Mouse (Mus musculus) bone marrow, adult 2 months (tissue): Measurements from ENCODE around the gene 1700025G04Rik. TPM values are rescaled to one million over a fixed set of nuclear protein-coding genes. Genes with fewer than 3 reads are reported as not detected.

Experiments
- H3K27ac ChIP-seq: fragments of 200-500 bp; 2 replicates; pipeline ENCODE4 v1.5.1; 2012; ENCODE audit warnings: low read depth, mild to moderate bottlenecking, control low read depth, inconsistent platforms, low read length; ENCODE audit not compliant: control insufficient read depth, poor library complexity, insufficient read depth
- H3K4me1 ChIP-seq: fragments of 200-500 bp; 2 replicates; pipeline ENCODE4 v1.6.1; 2011; ENCODE audit warnings: low read length; ENCODE audit not compliant: control insufficient read depth, insufficient read depth
- H3K4me3 ChIP-seq: fragments of 200-500 bp; replicated peaks from 2 replicates; pipeline ENCODE3; 2011; ENCODE audit warnings: mild to moderate bottlenecking, low read depth, low read length, control low read depth; ENCODE audit not compliant: control insufficient read depth
- CTCF ChIP-seq: fragments of 200-500 bp; IDR thresholded peaks from 2 replicates; pipeline ENCODE4 v1.5.1; 2011; ENCODE audit warnings: low read length, control low read depth; ENCODE audit not compliant: control insufficient read depth, insufficient read depth
- POLR2A ChIP-seq: fragments of 200-500 bp; IDR thresholded peaks from 2 replicates; pipeline ENCODE4 v1.6.1; 2011; ENCODE audit warnings: low read depth, mild to moderate bottlenecking, control low read depth, low read length, borderline replicate concordance; ENCODE audit not compliant: control insufficient read depth
- WGBS: fragments of 180-500 bp; shearing (Covaris S2); methylation state at CpG from one replicate; pipeline ENCODE4 v1.1.7; 2018; 5-methylcytosine and 5-hydroxymethylcytosine counted together
- polyA plus RNA-seq: library from polyadenylated mRNA; stranded (reverse); fragments of >200 nt; gene quantifications from 2 replicates; pipeline ENCODE4 v1.2.4, GENCODE M21; 2011; ENCODE audit warnings: low replicate concordance; ENCODE audit not compliant: missing spikeins, insufficient read depth, insufficient read length

Gene 1700025G04Rik
- polyA plus RNA-seq, 1 experiment = 0.92 TPM

DNA sequence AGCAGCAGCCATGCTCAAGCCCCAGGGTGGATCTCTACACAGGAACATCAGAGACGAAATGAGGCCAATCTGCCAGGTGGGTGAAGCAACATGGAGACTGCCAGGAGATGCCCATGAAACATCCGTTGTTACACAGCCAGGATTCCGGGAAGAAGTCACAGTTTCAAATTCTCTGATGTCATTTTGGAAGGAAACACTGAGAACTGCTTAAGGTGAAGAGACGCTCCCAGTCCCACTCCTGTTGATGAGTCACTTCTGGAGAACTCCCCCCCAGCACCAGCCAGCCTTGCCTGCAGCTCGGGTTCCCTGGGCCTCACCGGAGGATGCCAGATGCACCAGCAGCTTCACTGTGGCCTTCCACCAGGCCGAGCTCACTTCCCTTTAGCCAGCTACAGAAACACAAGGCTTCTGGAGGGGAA is 90.5 kb downstream of the 1700025G04Rik start:
- no peak overlapping the region for H3K4me3 ChIP-seq
- WGBS = 30% methylated on average over 7 of the region's 7 CpGs
- TF ChIP-seq POLR2A (no peak), CTCF (no peak)
- no peaks in the 10 kb centered on the region; the same call in 1 of the 2 replicates for H3K4me1 ChIP-seq
- H3K27ac ChIP-seq = no peak overlapping the region

DNA sequence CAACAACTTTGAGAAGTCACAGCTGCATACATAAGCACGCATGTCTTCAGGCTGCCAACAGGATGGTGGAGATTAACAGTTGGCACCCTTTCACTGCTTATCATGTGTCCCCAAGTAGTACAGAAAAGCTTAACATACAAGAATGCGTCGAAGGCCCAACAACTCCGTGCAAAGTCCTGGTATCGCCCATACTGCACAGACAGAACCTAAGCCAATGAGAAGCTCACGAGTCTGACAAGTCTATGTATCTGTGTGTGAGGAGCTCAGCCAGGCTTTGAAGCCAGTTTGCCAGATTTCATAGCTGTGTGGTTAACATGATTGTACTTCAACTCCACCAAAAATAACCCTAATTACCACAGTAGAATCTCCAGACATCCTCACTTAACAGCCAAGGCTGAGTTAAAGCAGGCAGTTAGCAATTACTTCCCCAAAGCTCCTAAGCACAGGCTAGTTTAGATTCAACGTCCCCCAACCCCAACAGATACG is 91.2 kb downstream of the 1700025G04Rik start:
- Histone ChIP-seq H3K27ac (no peak overlapping the region), H3K4me3 (no peak overlapping the region), H3K4me1 (no peaks in the 10 kb centered on the region; the same call in 1 of the 2 replicates)
- TF ChIP-seq CTCF (no peak), POLR2A (no peak)
- WGBS = 46% methylated on average over 8 of the region's 8 CpGs

DNA sequence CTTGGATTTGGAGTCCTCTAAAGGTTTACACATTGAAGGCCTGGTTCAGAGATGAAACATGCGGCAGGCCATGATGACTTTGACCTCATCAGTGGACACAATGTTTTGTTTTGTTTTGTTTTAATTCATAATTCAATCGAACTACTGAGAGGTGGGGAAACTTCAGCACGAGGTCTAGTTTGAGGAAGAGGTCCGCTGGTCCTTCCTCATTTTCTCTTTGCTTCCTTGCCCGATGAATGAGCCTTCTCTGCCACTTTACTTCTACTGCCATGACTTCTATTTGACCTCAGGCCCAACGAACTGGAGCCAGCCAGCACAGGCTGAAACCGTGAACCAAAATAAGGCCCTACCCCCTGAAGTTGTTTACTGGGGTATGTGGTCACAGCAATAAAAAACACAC is 92.3 kb downstream of the 1700025G04Rik start:
- 21% methylated on average over 7 of the region's 7 CpGs for WGBS
- no peaks in the 10 kb centered on the region; the same call in 1 of the 2 replicates for H3K4me1 ChIP-seq
- TF ChIP-seq CTCF (no peak), POLR2A (no peak)
- H3K27ac ChIP-seq = no peak overlapping the region
- H3K4me3 ChIP-seq = no peak overlapping the region

DNA sequence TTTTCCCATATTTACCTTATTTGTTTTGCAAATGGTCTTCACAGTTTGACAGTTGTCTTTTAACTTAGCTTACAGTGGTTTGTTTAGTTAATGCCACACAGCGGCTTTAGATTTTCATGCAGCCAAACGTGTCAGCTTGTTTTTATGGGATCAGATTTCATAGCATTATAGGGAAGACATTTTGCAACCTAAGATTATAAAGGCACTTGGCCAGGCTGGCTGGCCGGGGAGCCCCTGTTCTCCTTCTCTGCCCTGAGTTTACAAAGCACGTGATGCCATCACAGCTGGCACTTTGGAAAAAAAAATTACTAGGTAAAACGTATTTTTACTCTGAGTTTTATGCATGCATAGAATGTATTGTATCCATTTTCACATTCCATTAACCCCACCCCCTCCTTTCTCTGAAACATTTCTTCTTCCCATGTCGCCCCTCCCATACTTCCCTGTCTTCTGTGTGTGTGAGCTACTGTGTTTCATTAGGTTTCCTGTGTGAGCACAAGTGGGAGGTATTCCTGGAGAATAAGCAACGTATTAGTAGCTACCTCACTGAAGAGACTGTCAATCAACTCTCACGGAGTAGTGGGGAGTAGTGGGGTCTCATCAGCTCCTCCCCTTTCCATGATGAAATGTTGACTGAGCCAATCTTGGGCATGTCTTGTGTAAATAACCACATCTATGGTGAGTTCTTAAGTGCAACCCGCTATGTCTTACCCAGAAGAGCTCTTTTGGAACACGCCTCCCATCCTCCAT is 93.8 kb downstream of the 1700025G04Rik start:
- TF ChIP-seq POLR2A (no peak), CTCF (no peak)
- Histone ChIP-seq H3K4me1 (no peaks in the 10 kb centered on the region; the same call in 1 of the 2 replicates), H3K27ac (no peak overlapping the region), H3K4me3 (no peak overlapping the region)
- WGBS = 68% methylated on average over 10 of the region's 10 CpGs

DNA sequence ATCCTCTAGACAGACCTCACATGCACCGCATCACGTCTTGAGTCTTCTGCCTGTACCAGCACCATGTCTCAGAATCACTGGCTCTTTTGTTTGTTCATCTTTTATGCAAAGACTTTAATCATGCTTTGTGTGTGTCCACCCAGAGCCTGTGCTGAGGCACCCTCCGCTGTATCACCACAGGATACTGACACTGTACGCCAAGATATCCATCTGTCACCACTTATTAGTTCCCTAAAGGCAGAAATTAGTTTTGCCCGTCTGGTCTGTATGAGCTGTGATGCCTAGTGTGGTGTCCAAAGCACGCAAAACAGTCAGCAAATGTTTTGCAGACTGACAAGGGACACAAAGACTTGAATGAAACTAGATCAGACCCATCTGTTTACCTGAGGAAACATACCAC is 95.7 kb downstream of the 1700025G04Rik start:
- Histone ChIP-seq H3K4me1 (no peaks in the 10 kb centered on the region; the same call in 1 of the 2 replicates), H3K4me3 (no peak overlapping the region), H3K27ac (no peak overlapping the region)
- WGBS = 75% methylated on average over 6 of the region's 6 CpGs
- TF ChIP-seq POLR2A (no peak), CTCF (no peak)

DNA sequence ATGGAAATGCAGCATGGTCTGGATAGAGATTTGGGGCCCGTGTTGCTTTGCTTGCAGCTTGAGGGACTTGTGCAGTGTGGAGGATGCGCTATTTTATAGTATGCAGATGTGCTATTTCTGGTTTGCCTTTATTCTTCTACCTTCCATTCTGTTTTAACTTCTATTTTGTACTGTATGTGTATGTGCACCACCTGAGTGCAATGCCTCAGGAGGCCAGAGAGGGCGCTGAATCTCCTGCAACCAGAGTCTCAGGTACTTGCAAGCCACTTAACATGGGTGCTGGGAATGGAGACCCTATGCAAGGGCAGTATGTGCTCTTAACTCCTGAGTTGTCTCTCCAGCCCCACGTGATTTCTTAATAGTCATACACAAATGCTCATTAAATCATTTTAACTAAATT is 98.4 kb downstream of the 1700025G04Rik start:
- 83% methylated on average over 4 of the region's 4 CpGs for WGBS
- Histone ChIP-seq H3K4me3 (no peak overlapping the region), H3K4me1 (no peaks in the 10 kb centered on the region), H3K27ac (no peak overlapping the region)
- TF ChIP-seq CTCF (peak; percentile 6; the same call in 1 of the 2 replicates), POLR2A (no peak)

DNA sequence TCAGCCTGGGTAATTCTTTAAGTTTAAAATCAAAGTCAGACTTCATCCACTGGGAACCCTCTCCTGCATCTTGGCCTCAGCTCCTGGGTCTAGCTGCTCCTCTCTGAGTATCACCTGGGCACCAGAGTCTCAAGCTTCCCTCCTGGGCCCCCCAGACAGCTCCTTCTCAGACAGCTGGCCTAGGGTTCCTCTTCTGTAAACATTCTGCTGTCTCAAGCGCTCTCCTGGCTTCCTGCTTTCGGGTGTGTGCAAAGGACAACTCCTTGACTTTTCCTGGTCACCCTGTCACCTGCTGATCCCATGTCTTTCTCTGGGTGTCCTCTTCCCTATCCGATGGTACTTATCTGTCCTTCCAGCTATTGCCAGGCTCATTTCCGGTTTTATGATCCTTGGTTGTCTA is 99.3 kb downstream of the 1700025G04Rik start:
- Histone ChIP-seq H3K4me3 (no peak overlapping the region), H3K27ac (no peak overlapping the region), H3K4me1 (no peaks in the 10 kb centered on the region; the same call in 1 of the 2 replicates)
- no peak for TF ChIP-seq CTCF
- WGBS = 78% methylated on average over 4 of the region's 4 CpGs

DNA sequence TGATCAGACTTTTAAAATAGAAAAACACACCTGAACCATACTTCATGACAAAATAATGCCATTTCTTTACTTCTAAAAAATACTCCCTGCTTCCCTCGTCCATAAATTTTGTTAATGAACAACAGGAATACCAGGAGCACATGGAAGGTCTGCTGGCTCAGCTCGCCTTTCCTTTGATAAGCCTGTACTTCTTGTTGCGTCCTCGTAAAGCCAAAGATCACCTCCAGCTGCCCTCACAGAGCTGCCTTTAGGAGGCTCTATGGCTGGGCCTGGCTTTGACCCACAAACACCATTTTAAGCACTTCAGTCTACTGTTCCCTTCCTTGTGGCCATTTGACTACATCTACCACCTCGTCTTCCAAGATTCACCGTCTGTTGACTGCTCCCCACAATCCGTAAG is 101.2 kb downstream of the 1700025G04Rik start:
- H3K27ac ChIP-seq = no peak overlapping the region
- 88% methylated on average over 7 of the region's 7 CpGs for WGBS
- H3K4me1 ChIP-seq = no peaks in the 10 kb centered on the region; the same call in 1 of the 2 replicates
- no peak overlapping the region for H3K4me3 ChIP-seq
- no peak for TF ChIP-seq CTCF
- no peak for TF ChIP-seq POLR2A
